Mouse (Mus musculus) erythroblast, embryonic 14.5 days (primary cell): ENCODE measurements around the gene Ndc1. TPM values are rescaled to one million over a fixed set of nuclear protein-coding genes. Genes with fewer than 3 reads are reported as not detected.

Experiments
- H3K27me3 ChIP-seq: 2 replicates; pipeline ENCODE4 v1.6.1; 2012; ENCODE audit warnings: inconsistent platforms; ENCODE audit not compliant: control insufficient read depth
- H3K36me3 ChIP-seq: 2 replicates; pipeline ENCODE4 v1.6.1; 2012; ENCODE audit warnings: mild to moderate bottlenecking, inconsistent platforms; ENCODE audit not compliant: control insufficient read depth
- H3K4me1 ChIP-seq: 2 replicates; pipeline ENCODE4 v1.6.1; 2012; ENCODE audit warnings: inconsistent platforms; ENCODE audit not compliant: control insufficient read depth
- H3K4me3 ChIP-seq: replicated peaks from 2 replicates; pipeline ENCODE3; 2012; ENCODE audit warnings: moderate library complexity, mild to moderate bottlenecking, inconsistent platforms
- H3K9me3 ChIP-seq: 2 replicates; pipeline ENCODE4 v1.6.1; 2012; ENCODE audit warnings: low read length, inconsistent platforms, mixed read lengths; ENCODE audit not compliant: control insufficient read depth
- GATA1 ChIP-seq: IDR thresholded peaks from 2 replicates; pipeline ENCODE4 v1.6.1; 2012; ENCODE audit warnings: low read length, inconsistent platforms, mixed read lengths
- TAL1 ChIP-seq: IDR thresholded peaks from 3 replicates; pipeline ENCODE4 v1.6.1; 2012; ENCODE audit warnings: low read length, inconsistent platforms, mixed read lengths
- polyA plus RNA-seq: library from polyadenylated mRNA; stranded (reverse); fragments of >175 nt; gene quantifications from 2 replicates; pipeline ENCODE4 v1.2.3, GENCODE M21; 2012

Gene Ndc1
- polyA plus RNA-seq: 0.13 and 0.25 TPM in 2 replicates

- Histone ChIP-seq H3K4me1 (peaks cover 36% of the 10 kb centered on the region), H3K27me3 (no peaks in the 10 kb centered on the region), H3K36me3 (peaks cover 31% of the 10 kb centered on the region), H3K4me3 (peak within 1 kb of the TSS; percentile 84), H3K9me3 (no peaks in the 10 kb centered on the region)
- TF ChIP-seq GATA1: no peak
- TF ChIP-seq TAL1: no peak
Measured at GRCm38 (mm10) chr4:107367567-107368314, at the start of gene Ndc1. Gene Ndc1 (plus strand): TSS chr4:107367784.

- peaks cover 17% of the 10 kb centered on the region for H3K4me1 ChIP-seq
- H3K9me3 ChIP-seq: no peaks in the 10 kb centered on the region
- no peaks in the 10 kb centered on the region for H3K27me3 ChIP-seq
- H3K36me3 ChIP-seq: peaks cover 54% of the 10 kb centered on the region
- H3K4me3 ChIP-seq: no peak overlapping the region
- no peak for TF ChIP-seq GATA1
- TF ChIP-seq TAL1: no peak
Measured at GRCm38 (mm10) chr4:107318646-107319045, 48.9 kb upstream of the Ndc1 start.

GRCm38 (mm10) chr4:107321041-107321440 is 46.5 kb upstream of the Ndc1 start:
- Histone ChIP-seq H3K36me3 (peaks cover 59% of the 10 kb centered on the region), H3K9me3 (no peaks in the 10 kb centered on the region), H3K4me3 (no peak overlapping the region), H3K27me3 (no peaks in the 10 kb centered on the region), H3K4me1 (no peaks in the 10 kb centered on the region)
- no peak for TF ChIP-seq TAL1
- TF ChIP-seq GATA1: no peak

DNA sequence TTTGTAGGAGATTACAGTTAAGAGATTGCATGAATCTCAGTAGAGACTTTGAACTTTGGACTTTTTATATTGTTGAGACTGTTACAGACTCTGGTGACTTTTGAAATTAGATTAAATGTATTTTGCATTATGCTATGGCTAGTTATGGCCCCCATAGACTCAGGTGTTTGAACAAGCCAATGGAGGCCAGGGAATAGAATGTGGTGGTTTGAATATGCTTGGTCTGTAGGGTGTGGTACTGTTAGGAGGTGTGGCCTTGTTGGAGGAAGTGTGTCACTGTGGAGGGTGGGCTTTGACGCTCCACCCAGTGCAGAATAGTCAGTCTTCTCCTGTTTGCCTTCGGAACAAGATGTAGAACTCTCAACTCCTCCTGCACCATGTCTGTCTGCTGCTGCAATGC is 44.5 kb upstream of the Ndc1 start:
- no peaks in the 10 kb centered on the region for H3K4me1 ChIP-seq
- no peaks in the 10 kb centered on the region for H3K9me3 ChIP-seq
- H3K27me3 ChIP-seq: no peaks in the 10 kb centered on the region
- TF ChIP-seq GATA1 (no peak), TAL1 (no peak)
- H3K36me3 ChIP-seq: peaks cover 49% of the 10 kb centered on the region
- no peak overlapping the region for H3K4me3 ChIP-seq

- Histone ChIP-seq H3K4me1 (no peaks in the 10 kb centered on the region), H3K36me3 (peaks cover 13% of the 10 kb centered on the region), H3K27me3 (no peaks in the 10 kb centered on the region), H3K9me3 (peaks cover 1% of the 10 kb centered on the region), H3K4me3 (no peak overlapping the region)
- no peak for TF ChIP-seq GATA1
- no peak for TF ChIP-seq TAL1
Measured at GRCm38 (mm10) chr4:107328530-107328929, 39.1 kb upstream of the Ndc1 start.

GRCm38 (mm10) chr4:107333514-107333913 is 34.1 kb upstream of the Ndc1 start:
- Histone ChIP-seq H3K27me3 (no peaks in the 10 kb centered on the region), H3K4me1 (no peaks in the 10 kb centered on the region), H3K9me3 (peaks cover 2% of the 10 kb centered on the region), H3K36me3 (peaks cover 3% of the 10 kb centered on the region; the same call in 1 of the 2 replicates), H3K4me3 (no peak overlapping the region)
- TF ChIP-seq GATA1 (no peak), TAL1 (no peak)

DNA sequence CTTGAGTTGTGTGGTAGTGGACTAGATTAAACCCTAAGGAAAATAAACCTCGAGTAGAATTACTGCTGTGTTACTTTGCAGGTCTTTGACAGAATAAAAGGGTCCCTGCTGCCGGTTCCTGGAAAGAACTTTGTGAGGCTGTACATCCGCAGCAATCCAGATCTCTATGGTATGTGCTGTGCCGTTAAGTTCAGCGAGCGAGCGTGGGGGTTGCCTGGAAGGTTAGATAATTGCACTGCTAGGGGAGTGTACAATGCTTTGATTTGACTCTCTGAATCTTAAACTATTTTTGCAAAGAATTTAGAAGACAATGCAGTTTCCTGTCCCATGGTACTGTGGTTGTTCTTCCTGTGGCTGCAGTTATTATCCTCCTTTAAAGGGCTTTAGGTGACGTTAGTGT is 31.2 kb upstream of the Ndc1 start:
- Histone ChIP-seq H3K36me3 (peaks cover 5% of the 10 kb centered on the region), H3K27me3 (no peaks in the 10 kb centered on the region), H3K9me3 (peaks cover 2% of the 10 kb centered on the region), H3K4me1 (no peaks in the 10 kb centered on the region), H3K4me3 (no peak overlapping the region)
- TF ChIP-seq GATA1: no peak
- TF ChIP-seq TAL1: no peak

- Histone ChIP-seq H3K4me1 (no peaks in the 10 kb centered on the region), H3K9me3 (peaks cover 2% of the 10 kb centered on the region), H3K4me3 (no peak overlapping the region), H3K27me3 (no peaks in the 10 kb centered on the region), H3K36me3 (peaks cover 9% of the 10 kb centered on the region)
- TF ChIP-seq TAL1 (no peak), GATA1 (no peak)
Measured at GRCm38 (mm10) chr4:107337455-107337854, 30.1 kb upstream of the Ndc1 start.

DNA sequence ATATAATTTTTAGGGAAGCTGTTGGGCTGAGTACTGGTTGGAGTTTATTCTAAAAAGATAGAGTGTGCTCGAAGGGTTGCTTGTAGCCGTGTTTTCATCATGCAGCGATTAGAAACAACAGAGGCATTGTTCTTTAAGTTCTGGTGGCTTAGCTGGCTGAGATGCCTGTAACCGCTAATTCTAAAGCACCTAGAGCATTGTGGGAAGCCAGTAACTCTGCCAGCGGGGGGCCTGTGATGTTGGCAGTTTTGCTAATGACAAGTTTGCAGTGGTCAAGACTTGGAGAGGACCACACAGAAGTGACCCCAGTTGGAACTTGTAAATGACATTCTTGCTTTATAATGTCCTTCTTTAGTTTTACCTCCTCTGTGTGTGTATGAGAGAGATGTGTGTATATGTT is 26.2 kb upstream of the Ndc1 start:
- no peaks in the 10 kb centered on the region for H3K9me3 ChIP-seq
- TF ChIP-seq GATA1 (no peak), TAL1 (no peak)
- no peak overlapping the region for H3K4me3 ChIP-seq
- no peaks in the 10 kb centered on the region for H3K27me3 ChIP-seq
- no peaks in the 10 kb centered on the region for H3K4me1 ChIP-seq
- H3K36me3 ChIP-seq: peaks cover 20% of the 10 kb centered on the region
